11 mouse cellular contexts compared by ENCODE assay signal in genomic region chr5:96962252-96962933, GRCm38 (mm10).
A peak's percentile ranks its signal among the peaks of the same experiment; 100 is the strongest.
DNase-seq lines count a peak whose midpoint lies in the region.
"Had no signal": no experiment of that assay in that cellular context is flagged by ENCODE, and none has a peak within 500 bp of the region (broad histone marks: within the 10 kb centered on the region; RNA-seq: fewer than 3 reads in every experiment).

No protein-coding gene starts in this region.

- peak; percentile 9 for DNase-seq in 3T3-L1 (ENCODE audit: low read depth, low spot score)
- peak; percentile 35 for DNase-seq in CD4-positive, CD25-positive, alpha-beta regulatory T cell, adult 2 months (ENCODE audit: low read depth, low spot score)
- peak; percentile 57 for DNase-seq in kidney, adult 9 months
- DNase-seq in left cerebral cortex, adult 9 months (ENCODE audit: low spot score in 2 of 2): peak; percentile 65 to 68
- no peak for DNase-seq in natural killer cell, adult 2 months (ENCODE audit: low spot score in 2 of 2)
- no peak for DNase-seq in cerebellum, adult 9-10 months
- DNase-seq in cerebellum, adult 11 months: no peak
- DNase-seq: adrenal gland, adult 2 months; cerebellum, postnatal 14 days; lung, postnatal 10 days; thymus, adult 18-20 months had no signal

Comparison
In these comparisons a context has a peak if more than half of its experiments do, and no peak if none do; other contexts are left out.
1. DNase-seq: peak in 3T3-L1 (single experiment), CD4-positive, CD25-positive, alpha-beta regulatory T cell, adult 2 months (single experiment), kidney, adult 9 months (single experiment) and left cerebral cortex, adult 9 months (2 of 2); none in natural killer cell, adult 2 months (0 of 2), cerebellum, adult 9-10 months (single experiment) and cerebellum, adult 11 months (single experiment).